Comparison of ENCODE assay signal across 9 mouse cellular contexts in the genomic region with DNA sequence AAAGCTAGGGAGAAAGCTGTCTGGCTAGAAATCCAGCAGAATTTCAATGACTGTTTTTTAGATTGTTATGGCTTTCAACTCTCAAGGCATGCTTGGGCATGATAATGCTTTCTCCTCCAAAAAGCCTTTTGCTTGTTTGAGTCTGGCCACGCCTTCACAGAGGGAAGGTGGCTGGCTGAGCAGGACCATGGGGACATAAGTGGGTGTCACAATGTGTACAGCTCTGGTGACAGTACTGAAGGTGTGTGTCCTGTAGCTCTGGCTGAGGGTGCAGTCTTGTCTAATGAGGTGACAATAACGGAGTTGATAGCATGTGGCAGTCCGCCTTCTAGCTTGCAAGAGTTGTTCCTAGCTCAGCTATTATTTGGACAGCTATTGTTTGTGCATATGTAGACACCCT. TPM values are rescaled to one million over a fixed set of nuclear protein-coding genes. Genes with fewer than 3 reads are reported as not detected.
DNase-seq lines count a peak whose midpoint lies in the region; ATAC-seq and TF ChIP-seq lines count a peak whose summit lies in the region.
"Had no signal": no experiment of that assay in that cellular context is flagged by ENCODE, and none has a peak within 500 bp of the region (broad histone marks: within the 10 kb centered on the region; RNA-seq: fewer than 3 reads in every experiment).

No protein-coding gene starts in this region.

- no peak for TF ChIP-seq CTCF in hindbrain, postnatal 0 days (IDR thresholded peaks at IDR 0.05; ENCODE audit: low read depth)

- no peak overlapping the region for H3K4me3 ChIP-seq in hindbrain, postnatal 0 days (ENCODE audit: low read length)
- H3K4me3 ChIP-seq in intestine, embryonic 16.5 days (ENCODE audit: low read length): no peak overlapping the region
- H3K4me3 ChIP-seq: forebrain, embryonic 13.5 days had no signal

- no peak for ATAC-seq in hindbrain, postnatal 0 days
- no peak for ATAC-seq in intestine, embryonic 16.5 days

- H3K27ac ChIP-seq in hindbrain, postnatal 0 days: peak overlapping the region; percentile 67; the same call in 1 of the 2 replicates
- no peak overlapping the region for H3K27ac ChIP-seq in intestine, embryonic 16.5 days (ENCODE audit: low read length)

- H3K27me3 ChIP-seq in hindbrain, postnatal 0 days (ENCODE audit: insufficient read depth, low read length): no peaks in the 10 kb centered on the region
- H3K27me3 ChIP-seq in intestine, embryonic 16.5 days (replicated peaks; ENCODE audit: control insufficient read depth, insufficient read depth, low read length): no peaks in the 10 kb centered on the region
- H3K27me3 ChIP-seq: forebrain, embryonic 13.5 days had no signal

- intact Hi-C loops in heart, postnatal 25 days (cut with DNase I): no loop called here

- no peak overlapping the region for H3K4me2 ChIP-seq in hindbrain, postnatal 0 days (ENCODE audit: low read depth, low read length)
- no peak overlapping the region for H3K4me2 ChIP-seq in intestine, embryonic 16.5 days (ENCODE audit: low read depth, low read length)
- H3K4me2 ChIP-seq: forebrain, embryonic 13.5 days had no signal

- 73% methylated on average over 3 of the region's 3 CpGs for WGBS in hindbrain, postnatal 0 days
- 79% methylated on average over 3 of the region's 3 CpGs for WGBS in intestine, embryonic 16.5 days

- no peak overlapping the region for H3K9ac ChIP-seq in hindbrain, postnatal 0 days (replicated peaks; ENCODE audit: low read length)
- no peak overlapping the region for H3K9ac ChIP-seq in intestine, embryonic 16.5 days (ENCODE audit: low read depth, low read length)
- H3K9ac ChIP-seq: forebrain, embryonic 13.5 days had no signal

- no peaks in the 10 kb centered on the region for H3K9me3 ChIP-seq in hindbrain, postnatal 0 days (ENCODE audit: low read length)
- H3K9me3 ChIP-seq in intestine, embryonic 16.5 days (ENCODE audit: control insufficient read depth, low read length): no peaks in the 10 kb centered on the region
- H3K9me3 ChIP-seq: forebrain, embryonic 13.5 days had no signal

- peaks cover 23% of the 10 kb centered on the region; the same call in 1 of the 2 replicates for H3K4me1 ChIP-seq in hindbrain, postnatal 0 days (ENCODE audit: insufficient read depth, low read length)
- H3K4me1 ChIP-seq in intestine, embryonic 16.5 days (ENCODE audit: control insufficient read depth, insufficient read depth, low read length): peaks cover 25% of the 10 kb centered on the region

- H3K36me3 ChIP-seq in hindbrain, postnatal 0 days (ENCODE audit: insufficient read depth, low read length): no peaks in the 10 kb centered on the region; the same call in 1 of the 2 replicates
- no peaks in the 10 kb centered on the region for H3K36me3 ChIP-seq in intestine, embryonic 16.5 days (ENCODE audit: control insufficient read depth, insufficient read depth, low read length)

- peak; percentile 47 to 51 for DNase-seq in heart, adult 18-20 months
- DNase-seq in heart, postnatal 25 days (ENCODE audit: low spot score): no peak
- peak; percentile 17 for DNase-seq in ZHBTc4 (ENCODE audit: low read depth, low spot score)
- peak; percentile 7 for DNase-seq in hindbrain, postnatal 0 days (ENCODE audit: low spot score)
- peak; percentile 36 for DNase-seq in lung, postnatal 36 days
- DNase-seq in cerebellum, postnatal 25 days: no peak
- no peak for DNase-seq in embryo, embryonic 10.5 days (ENCODE audit: low spot score)

RNA-seq across cellular contexts. Expression of gene Spock2, which starts 25.8 kb away (rescaled TPM):
- 10 to 100 TPM; 10.3 to 16.2 TPM for total RNA-seq in heart, adult 18-20 months (2021)
- 10 to 100 TPM; 14.8 to 16.1 TPM for total RNA-seq in heart, postnatal 25 days (2021)
- 283 and 297 TPM in 2 replicates for total RNA-seq in hindbrain, postnatal 0 days (2014; rRNA removed)
- 98.0 and 106 TPM in 2 replicates for polyA plus RNA-seq in hindbrain, postnatal 0 days (2015; fragmentation: Nextera tagmentation; extraction: Ambion mirVana)
- polyA plus RNA-seq in intestine, embryonic 16.5 days (2015; fragmentation: Nextera tagmentation; extraction: Ambion mirVana): 3.4 and 3.6 TPM in 2 replicates

Comparison
In these comparisons a context has a peak if more than half of its experiments do, and no peak if none do; other contexts are left out.
1. DNase-seq: peak in heart, adult 18-20 months (2 of 2), ZHBTc4 (single experiment), hindbrain, postnatal 0 days (single experiment) and lung, postnatal 36 days (single experiment); none in heart, postnatal 25 days (single experiment), cerebellum, postnatal 25 days (0 of 2) and embryo, embryonic 10.5 days (single experiment).
2. RNA of gene Spock2, which starts 25.8 kb away (total RNA-seq): 283 to 297 TPM in hindbrain, postnatal 0 days; 10.3 to 16.2 TPM in heart, adult 18-20 months and 14.8 to 16.1 TPM in heart, postnatal 25 days; every median in the first group is over 10 times any median in the second.